Mouse (Mus musculus): ENCODE measurements at regions not wholly inside any gene's neighbourhood (a gene's known extent, or its start where the extent isn't known, plus 50 kb on each side); places are given as distances from the start of the nearest gene placed in this dataset.
A peak's percentile ranks its signal among the peaks of the same experiment; 100 is the strongest.

DNA sequence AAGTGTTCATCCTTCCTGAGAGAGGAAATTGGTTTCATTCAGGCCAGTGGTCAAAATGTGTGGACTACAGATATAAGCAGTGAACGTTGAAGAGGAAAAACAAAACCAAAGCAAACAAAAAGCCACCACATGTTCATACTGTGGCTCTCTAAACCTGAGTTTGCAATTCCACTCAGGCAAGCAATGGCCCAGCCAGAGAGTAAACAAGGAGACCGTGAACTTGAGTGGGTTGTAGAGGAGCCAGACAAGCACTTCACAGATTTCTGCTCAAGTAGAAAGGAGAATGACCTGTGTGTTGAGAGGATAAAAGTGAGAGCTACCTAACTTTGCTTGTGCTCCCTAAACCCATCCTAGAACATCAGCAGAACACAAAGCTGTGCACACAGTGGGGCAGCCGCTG lies 239.9 kb upstream of the Zbtb20 start:
- H3K4me1 ChIP-seq (ENCODE audit: control insufficient read depth, insufficient read depth, low read length), result no peaks in the 10 kb centered on the region
- no peak overlapping the region for H3K27ac ChIP-seq (ENCODE audit: insufficient read depth, low read length)
- H3K4me3 ChIP-seq (replicated peaks; ENCODE audit: insufficient read depth, low read depth, low read length), result no peak overlapping the region
- DNase-seq, result no peak
- WGBS, result 86% methylated on average over 3 of the region's 3 CpGs
- TF ChIP-seq CTCF (IDR thresholded peaks at IDR 0.05; ENCODE audit: borderline replicate concordance, insufficient read depth, low read depth, low read length), result no peak
- no peak for TF ChIP-seq POLR2A (IDR thresholded peaks at IDR 0.05; ENCODE audit: borderline replicate concordance, insufficient read depth, low read length)
- H3K27me3 ChIP-seq (ENCODE audit: control insufficient read depth, insufficient read depth, low read length), result no peaks in the 10 kb centered on the region

DNA sequence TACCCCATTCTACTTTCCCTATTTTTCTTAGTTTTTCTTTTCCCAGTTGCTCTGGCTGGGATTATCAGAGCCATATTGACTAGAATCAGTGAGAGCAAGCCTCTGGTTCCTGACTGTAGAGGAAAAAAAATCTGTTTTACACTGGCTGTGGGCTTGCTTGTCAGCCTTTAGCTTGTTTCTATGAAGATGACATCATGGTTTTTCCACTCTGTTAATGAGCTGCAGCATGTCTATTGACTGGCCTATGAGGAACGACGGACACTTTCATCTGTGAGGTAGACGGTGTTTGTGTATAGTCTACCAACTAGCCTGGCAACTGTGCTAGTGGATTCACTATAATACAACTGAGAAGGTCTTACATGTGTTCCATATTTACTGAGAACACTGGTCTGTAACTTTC lies 248.0 kb upstream of the Zbtb20 start:
- DNase-seq, result no peak
- 84% methylated on average over 3 of the region's 3 CpGs for WGBS
- H3K27ac ChIP-seq (ENCODE audit: insufficient read depth, low read length), result no peak overlapping the region
- TF ChIP-seq CTCF (IDR thresholded peaks at IDR 0.05; ENCODE audit: borderline replicate concordance, insufficient read depth, low read depth, low read length) (no peak), POLR2A (IDR thresholded peaks at IDR 0.05; ENCODE audit: borderline replicate concordance, insufficient read depth, low read length) (no peak)
- no peaks in the 10 kb centered on the region for H3K27me3 ChIP-seq (ENCODE audit: control insufficient read depth, insufficient read depth, low read length)
- no peak overlapping the region for H3K4me3 ChIP-seq (replicated peaks; ENCODE audit: insufficient read depth, low read depth, low read length)
- no peaks in the 10 kb centered on the region for H3K4me1 ChIP-seq (ENCODE audit: control insufficient read depth, insufficient read depth, low read length)

- Histone ChIP-seq H3K4me1 (ENCODE audit: control insufficient read depth, insufficient read depth, low read length) (peaks cover 4% of the 10 kb centered on the region; the same call in 1 of the 2 replicates), H3K4me3 (replicated peaks; ENCODE audit: insufficient read depth, low read depth, low read length) (no peak overlapping the region), H3K27ac (ENCODE audit: insufficient read depth, low read length) (no peak overlapping the region), H3K27me3 (ENCODE audit: control insufficient read depth, insufficient read depth, low read length) (no peaks in the 10 kb centered on the region)
- DNase-seq, result peak; percentile 46 to 78
- WGBS, result 15% methylated on average over 3 of the region's 3 CpGs
- TF ChIP-seq CTCF (IDR thresholded peaks at IDR 0.05; ENCODE audit: borderline replicate concordance, insufficient read depth, low read depth, low read length) (no peak), POLR2A (IDR thresholded peaks at IDR 0.05; ENCODE audit: borderline replicate concordance, insufficient read depth, low read length) (no peak)
These were observed 259.8 kb upstream of the Zbtb20 start for GRCm38 (mm10) chr16:42615920-42616319.

DNA sequence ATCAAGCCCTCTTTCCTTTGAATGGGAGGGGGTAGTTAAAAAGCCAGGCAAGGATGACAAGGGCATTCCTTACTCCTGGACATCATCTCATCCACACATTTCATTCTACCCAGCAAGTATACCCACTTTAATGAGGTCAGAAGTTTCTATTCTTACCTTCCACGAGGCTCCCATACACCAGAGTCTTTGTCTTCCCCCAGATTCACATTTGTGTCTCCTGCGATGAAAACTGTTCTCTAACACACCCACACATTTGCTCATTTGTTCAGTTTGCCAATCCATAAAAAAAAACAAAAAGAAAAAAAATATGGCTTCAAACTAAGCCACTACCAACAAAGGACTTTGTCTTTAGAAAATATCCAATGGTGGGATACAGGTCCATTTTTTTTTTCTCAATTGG lies 263.7 kb upstream of the Zbtb20 start:
- DNase-seq, result no peak
- H3K4me1 ChIP-seq (ENCODE audit: control insufficient read depth, insufficient read depth, low read length), result peaks cover 4% of the 10 kb centered on the region; the same call in 1 of the 2 replicates
- no peaks in the 10 kb centered on the region for H3K27me3 ChIP-seq (ENCODE audit: control insufficient read depth, insufficient read depth, low read length)
- H3K4me3 ChIP-seq (replicated peaks; ENCODE audit: insufficient read depth, low read depth, low read length), result no peak overlapping the region
- no peak for TF ChIP-seq POLR2A (IDR thresholded peaks at IDR 0.05; ENCODE audit: borderline replicate concordance, insufficient read depth, low read length)
- no peak for TF ChIP-seq CTCF (IDR thresholded peaks at IDR 0.05; ENCODE audit: borderline replicate concordance, insufficient read depth, low read depth, low read length)
- 85% methylated on average over 2 of the region's 2 CpGs for WGBS
- H3K27ac ChIP-seq (ENCODE audit: insufficient read depth, low read length), result no peak overlapping the region

GRCm38 (mm10) chr16:42608336-42608735 lies 267.3 kb upstream of the Zbtb20 start:
- Histone ChIP-seq H3K27me3 (ENCODE audit: control insufficient read depth, insufficient read depth, low read length) (no peaks in the 10 kb centered on the region), H3K4me3 (replicated peaks; ENCODE audit: insufficient read depth, low read depth, low read length) (no peak overlapping the region), H3K4me1 (ENCODE audit: control insufficient read depth, insufficient read depth, low read length) (no peaks in the 10 kb centered on the region), H3K27ac (ENCODE audit: insufficient read depth, low read length) (no peak overlapping the region)
- DNase-seq, result no peak
- TF ChIP-seq CTCF (IDR thresholded peaks at IDR 0.05; ENCODE audit: borderline replicate concordance, insufficient read depth, low read depth, low read length) (no peak), POLR2A (IDR thresholded peaks at IDR 0.05; ENCODE audit: borderline replicate concordance, insufficient read depth, low read length) (no peak)
- WGBS, result 59% methylated on average over 5 of the region's 5 CpGs

DNA sequence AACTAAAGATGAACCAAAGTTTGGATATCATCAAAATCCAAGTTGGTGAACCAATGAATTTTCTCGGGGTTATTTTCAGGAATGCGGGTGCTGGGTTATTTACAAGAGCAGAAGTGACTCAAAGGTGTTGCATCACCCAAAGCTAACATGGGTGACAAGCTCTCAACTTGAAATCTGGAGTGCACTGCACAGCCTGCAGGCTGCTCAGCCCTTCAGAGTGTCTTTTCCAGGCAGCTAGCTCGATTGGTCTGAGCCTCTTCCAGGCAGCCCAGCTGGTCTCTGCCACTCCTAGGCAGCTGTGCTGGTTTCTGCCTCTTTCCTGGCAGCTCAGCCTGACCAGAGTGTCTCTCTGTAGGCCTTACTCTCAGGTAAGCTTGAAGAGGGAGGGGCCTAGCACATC lies 251.9 kb upstream of the Gap43 start:
- Histone ChIP-seq H3K4me1 (ENCODE audit: control insufficient read depth, insufficient read depth, low read length) (no peaks in the 10 kb centered on the region), H3K4me3 (replicated peaks; ENCODE audit: insufficient read depth, low read depth, low read length) (no peak overlapping the region), H3K27me3 (ENCODE audit: control insufficient read depth, insufficient read depth, low read length) (no peaks in the 10 kb centered on the region), H3K27ac (ENCODE audit: insufficient read depth, low read length) (no peak overlapping the region)
- WGBS, result 72% methylated on average over 3 of the region's 3 CpGs
- DNase-seq, result no peak
- TF ChIP-seq POLR2A (IDR thresholded peaks at IDR 0.05; ENCODE audit: borderline replicate concordance, insufficient read depth, low read length), result no peak
- TF ChIP-seq CTCF (IDR thresholded peaks at IDR 0.05; ENCODE audit: borderline replicate concordance, insufficient read depth, low read depth, low read length), result no peak

GRCm38 (mm10) chr16:42591530-42591929 lies 251.1 kb upstream of the Gap43 start:
- no peaks in the 10 kb centered on the region for H3K27me3 ChIP-seq (ENCODE audit: control insufficient read depth, insufficient read depth, low read length)
- 72% methylated on average over 5 of the region's 5 CpGs for WGBS
- H3K4me3 ChIP-seq (replicated peaks; ENCODE audit: insufficient read depth, low read depth, low read length), result no peak overlapping the region
- no peaks in the 10 kb centered on the region for H3K4me1 ChIP-seq (ENCODE audit: control insufficient read depth, insufficient read depth, low read length)
- TF ChIP-seq POLR2A (IDR thresholded peaks at IDR 0.05; ENCODE audit: borderline replicate concordance, insufficient read depth, low read length) (no peak), CTCF (IDR thresholded peaks at IDR 0.05; ENCODE audit: borderline replicate concordance, insufficient read depth, low read depth, low read length) (no peak)
- DNase-seq, result no peak
- no peak overlapping the region for H3K27ac ChIP-seq (ENCODE audit: insufficient read depth, low read length)

DNA sequence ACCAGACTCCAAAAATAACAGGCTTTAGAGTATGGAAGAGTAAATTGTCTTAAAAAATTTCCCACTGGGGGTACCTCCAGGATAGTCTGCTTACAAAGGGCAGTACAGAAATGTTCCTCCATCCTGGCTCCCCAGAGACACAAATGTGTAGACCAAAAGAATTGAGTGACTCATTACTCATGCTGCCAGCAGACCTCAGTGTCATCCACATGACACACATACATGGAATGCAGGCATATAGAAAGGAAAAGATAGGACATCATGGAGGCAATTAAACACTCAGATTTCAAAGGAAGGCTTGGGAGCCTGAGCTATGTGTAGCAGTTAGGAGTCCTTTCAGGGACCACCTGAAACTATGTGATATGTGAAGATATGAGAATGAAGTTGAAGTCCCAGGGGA lies 245.7 kb upstream of the Gap43 start:
- no peak for DNase-seq
- Histone ChIP-seq H3K27ac (ENCODE audit: insufficient read depth, low read length) (no peak overlapping the region), H3K27me3 (ENCODE audit: control insufficient read depth, insufficient read depth, low read length) (no peaks in the 10 kb centered on the region), H3K4me1 (ENCODE audit: control insufficient read depth, insufficient read depth, low read length) (no peaks in the 10 kb centered on the region), H3K4me3 (replicated peaks; ENCODE audit: insufficient read depth, low read depth, low read length) (no peak overlapping the region)
- no peak for TF ChIP-seq POLR2A (IDR thresholded peaks at IDR 0.05; ENCODE audit: borderline replicate concordance, insufficient read depth, low read length)
- no peak for TF ChIP-seq CTCF (IDR thresholded peaks at IDR 0.05; ENCODE audit: borderline replicate concordance, insufficient read depth, low read depth, low read length)

Data from cerebellum, adult 2 months (tissue).